Mouse (Mus musculus) lung, postnatal 4 days (tissue): ENCODE data around the gene Dok7.

Source experiments
- DNase-seq, 2 experiments: peaks; one replicate each; pipeline ENCODE4 v3.0.0; 2021

Dok7 gene

DNA sequence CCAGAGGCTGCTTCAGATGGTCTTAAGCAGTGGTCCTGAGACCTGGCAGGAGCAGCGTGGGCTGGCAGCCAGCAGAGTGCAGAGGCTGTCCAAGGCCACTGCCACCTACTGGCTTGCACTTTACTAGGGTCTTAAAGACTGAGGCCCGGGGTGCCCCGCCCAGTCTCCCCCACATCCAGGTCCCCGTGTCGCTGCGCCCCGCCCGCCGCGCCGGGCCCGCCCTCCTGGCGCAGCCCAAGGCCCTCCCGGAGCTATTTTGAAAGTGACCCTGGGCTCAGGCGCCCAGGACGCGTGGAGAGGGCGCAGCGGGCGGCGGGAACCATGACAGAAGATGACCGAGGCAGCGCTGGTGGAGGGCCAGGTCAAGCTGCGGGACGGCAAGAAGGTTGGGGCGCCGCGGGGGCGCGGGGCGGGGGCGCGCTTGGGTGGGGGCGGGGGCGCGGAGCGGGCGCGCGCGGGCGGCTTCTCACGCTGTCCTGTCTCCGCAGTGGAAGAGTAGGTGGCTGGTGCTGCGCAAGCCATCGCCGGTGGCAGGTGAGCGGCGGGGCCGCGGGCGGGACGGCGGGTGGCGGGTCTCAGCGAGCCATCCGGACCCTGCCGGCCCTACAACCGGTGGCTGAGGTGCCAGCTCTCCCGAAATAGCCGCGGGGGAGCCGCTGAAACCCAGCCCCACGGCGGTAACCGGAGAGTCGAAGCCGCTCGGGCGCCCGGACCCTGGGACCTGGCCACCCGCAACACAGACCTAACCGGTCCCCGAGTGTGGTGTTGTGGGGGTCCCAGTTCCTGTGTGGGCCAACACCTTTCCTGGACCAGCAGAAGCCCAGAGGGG lies at the start of gene Dok7:
Dok7 (plus strand) TSS at position 163 of the 829 bp plus-strand sequence.
- DNase-seq: peak; percentile 57 to 72

DNA sequence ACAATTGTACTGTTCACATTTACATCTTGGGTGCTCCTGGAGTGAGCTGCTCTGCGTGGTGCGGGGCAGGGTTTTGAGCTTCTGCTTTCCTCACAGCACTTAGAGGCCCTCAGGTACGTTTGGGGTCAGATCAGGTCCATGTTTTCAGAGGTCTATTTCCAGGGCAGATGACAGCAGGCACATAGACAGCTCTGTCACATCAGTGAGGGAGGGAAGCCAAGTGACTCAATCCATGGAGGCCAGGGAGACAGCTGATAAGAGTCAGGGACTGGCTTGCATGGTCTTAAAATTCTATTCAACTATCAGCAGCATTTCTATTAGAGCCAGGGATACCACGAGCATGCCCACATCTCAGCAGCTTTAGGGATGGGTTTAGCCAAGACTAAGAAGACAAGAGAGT lies 47.4 kb upstream of the Dok7 start:
- DNase-seq: no peak

DNA sequence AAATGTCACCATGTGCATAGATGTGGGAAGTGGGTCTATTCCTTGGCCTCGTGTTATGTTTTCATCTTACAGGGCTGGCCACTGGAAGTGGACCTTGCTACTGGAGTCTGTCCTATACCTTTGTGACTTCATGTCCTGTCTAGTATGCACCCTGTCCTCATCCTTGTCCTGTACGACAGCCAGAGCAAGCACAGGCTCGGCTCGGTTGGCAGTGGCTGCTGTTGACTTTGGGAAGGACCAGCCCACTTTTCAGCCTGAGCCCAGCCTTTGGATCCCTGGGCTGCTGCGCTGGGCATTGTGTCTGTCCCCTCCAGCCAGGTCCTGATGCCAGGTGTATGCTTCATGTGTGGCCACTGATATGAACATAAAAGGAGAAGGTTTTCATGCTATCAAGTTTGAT lies 45.9 kb upstream of the Dok7 start:
- no peak for DNase-seq

DNA sequence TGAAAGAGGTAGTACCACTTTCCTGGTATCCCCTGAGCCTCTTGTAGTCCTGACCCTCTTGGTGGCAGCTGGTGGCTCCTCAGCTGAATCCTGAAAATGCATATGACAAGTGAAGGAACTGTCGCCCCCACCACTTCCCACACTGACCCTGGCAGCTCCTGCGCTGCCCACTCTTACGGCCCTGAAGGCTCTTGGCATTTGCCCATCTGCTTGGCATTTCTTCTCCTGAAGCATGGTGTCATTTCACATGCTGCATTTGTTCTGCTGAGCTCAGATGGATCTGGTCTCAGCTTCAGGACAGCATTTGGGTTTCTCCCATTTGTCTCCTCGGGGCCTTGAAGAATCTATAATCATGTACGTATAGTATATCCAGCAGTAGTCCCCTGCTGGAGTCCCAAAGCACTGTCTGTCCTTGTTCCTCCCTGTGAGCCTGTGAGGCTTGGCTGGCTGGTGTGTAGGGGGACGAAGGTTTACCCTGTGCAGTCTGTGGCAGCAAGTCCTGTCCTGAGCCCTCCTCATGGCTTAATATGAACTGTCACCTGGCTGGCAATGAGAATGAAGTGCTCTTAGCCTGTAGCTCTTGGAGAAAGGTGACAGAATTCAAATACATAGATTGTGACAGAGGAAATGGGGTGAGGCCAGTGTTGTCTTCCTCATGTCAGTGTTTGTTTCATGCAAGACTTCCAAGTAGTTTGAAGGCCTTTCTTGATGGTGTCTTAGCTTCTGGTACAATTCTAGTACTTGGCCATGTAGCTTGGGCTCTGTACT lies 45.2 kb upstream of the Dok7 start:
- no peak for DNase-seq

DNA sequence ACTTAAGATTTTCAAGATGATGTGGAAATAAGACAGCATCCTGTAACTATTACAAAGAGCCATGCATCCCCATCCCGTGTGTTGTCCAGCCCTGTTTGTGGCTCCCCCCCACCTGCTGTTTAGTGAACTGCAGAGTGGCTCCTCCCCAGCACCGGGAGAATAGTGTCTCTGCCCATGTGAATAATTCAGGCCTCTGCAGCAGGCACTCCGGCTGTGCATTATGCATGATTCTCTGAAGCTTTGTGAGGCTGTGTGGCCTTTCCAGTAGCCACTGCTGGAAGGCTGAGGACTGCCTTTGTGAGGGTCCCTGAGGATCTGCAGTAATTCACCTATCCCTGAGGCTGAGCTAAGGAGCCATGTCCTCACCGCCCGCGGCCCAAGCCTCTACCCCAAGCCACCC lies 42.5 kb upstream of the Dok7 start:
- no peak for DNase-seq

DNA sequence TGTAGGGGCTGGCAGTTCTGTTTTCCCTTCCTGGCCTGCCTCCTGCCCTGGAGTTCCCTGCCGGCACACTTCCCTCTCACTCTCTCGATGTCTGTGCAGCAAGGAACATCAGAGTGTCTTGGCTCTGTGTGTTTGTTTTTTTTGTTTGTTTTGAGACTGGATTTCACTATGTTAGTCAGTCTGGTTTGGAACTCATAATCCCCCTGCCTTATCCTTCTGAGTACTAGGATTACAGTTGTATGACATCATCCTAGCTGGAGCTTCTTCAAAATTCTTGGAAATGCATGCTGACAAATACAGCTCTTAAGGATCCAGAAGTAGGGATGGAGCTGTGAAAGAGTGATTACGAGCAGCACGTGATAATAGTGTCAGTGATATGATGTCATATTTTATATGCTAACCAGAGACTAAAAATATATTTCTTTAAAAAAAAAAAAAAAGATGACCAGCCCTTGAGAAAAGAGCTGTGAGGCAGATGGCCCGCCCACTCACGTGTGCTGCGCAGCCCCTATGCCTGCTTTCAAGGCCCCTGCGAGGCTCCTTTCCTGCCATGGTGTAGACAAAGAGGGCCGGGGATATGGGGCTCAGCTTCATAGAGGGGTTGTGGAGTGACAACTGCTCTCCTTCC lies 36.8 kb upstream of the Dok7 start:
- DNase-seq: no peak

DNA sequence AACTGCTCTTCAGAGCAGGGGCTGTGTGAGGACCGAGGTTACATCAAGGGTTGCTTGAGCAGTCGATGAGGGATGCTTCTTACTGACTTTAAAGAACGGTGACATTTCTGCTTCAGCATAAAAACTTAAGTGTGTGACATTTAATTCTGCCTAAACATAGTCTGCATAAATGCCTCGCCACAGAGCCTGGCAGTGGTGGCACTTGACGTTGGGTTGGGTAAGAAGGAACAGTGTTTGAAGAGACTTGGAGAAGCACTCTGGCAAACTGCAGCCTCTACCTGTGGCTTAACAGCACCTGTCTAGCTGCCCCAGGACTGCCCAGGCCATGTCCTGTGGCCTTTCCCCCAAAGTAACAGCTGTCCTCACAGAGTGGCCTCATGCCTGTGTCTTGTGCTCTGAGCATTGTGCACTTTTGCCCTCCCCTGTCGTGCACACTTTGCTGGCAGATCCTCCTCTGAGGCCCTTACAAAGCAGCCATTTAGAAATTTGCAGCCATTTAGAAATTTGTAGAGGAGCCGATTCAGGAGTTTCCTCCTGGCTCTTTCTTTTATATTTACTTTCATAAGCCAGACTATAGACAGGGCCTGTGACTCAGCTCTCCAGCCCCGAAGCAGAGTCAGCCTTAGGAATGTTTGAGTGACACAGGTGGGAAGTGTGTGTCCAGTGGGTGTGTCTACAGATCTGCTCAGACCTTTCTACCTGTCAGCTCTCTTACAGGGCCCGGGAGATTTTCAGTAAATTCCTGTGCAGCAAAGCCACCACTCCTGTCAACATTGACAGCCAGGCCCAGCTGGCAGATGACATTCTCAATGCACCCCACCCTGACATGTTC lies 35.9 kb upstream of the Dok7 start:
- DNase-seq: peak in 1 of 2 experiments; percentile 35

DNA sequence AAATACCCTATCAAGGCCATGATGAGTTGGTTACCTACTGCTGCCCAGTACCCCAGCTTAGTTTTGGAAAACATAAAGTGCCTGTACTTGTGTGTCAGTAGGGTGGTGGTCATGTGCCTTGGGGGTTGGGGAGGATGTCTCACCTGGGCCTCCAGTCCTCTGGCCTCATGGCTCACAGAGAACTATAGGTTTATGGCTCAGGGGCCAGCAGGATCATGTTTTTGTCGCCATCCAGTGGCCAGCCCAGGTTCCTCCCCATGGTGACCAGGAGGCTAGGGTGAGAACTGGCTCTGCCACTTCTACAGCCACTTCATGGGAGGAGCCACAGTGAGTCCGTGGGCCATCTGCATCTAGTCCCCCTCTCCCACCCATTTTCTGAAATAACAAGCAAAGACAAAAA lies 31.6 kb upstream of the Dok7 start:
- DNase-seq: peak; percentile 65 to 71

DNA sequence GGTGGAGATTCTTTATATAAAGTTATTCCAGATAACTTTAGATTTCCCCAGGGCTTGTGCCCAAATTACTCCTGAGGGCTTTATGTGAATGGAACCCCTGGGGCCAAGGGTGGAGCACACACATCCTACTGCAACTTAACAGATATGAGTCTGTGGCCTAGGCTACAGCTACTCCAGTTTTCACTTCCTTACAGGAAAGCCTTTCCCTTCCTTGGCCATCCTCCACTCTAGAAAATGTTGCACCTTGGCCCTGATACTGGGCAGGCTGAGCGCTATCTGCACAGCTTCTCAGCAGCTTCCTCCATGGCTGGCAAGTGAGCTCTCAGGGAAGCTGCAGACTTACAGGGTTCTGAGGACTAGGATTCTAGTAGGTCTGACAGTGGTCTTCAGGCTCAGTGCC lies 27.3 kb upstream of the Dok7 start:
- DNase-seq: no peak

DNA sequence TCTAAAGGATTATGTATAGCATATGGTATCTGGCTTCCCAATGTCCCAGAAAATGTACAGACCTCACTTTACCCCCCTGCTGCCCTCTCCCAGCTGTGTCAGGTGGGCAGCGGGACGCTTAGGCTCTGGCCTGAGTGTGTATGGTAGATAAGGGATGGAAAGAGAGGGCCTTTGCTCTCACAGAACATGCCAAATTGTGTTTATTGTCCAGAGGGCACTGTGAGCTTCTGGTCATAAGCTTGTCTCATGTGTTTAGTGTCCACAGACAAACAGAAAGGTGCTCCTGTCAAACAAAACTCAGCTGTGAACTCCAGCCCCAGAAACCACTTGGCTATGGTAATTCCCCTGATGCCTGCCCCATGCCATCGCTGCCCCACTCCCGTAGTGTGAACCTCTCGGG lies 26.8 kb upstream of the Dok7 start:
- no peak for DNase-seq

DNA sequence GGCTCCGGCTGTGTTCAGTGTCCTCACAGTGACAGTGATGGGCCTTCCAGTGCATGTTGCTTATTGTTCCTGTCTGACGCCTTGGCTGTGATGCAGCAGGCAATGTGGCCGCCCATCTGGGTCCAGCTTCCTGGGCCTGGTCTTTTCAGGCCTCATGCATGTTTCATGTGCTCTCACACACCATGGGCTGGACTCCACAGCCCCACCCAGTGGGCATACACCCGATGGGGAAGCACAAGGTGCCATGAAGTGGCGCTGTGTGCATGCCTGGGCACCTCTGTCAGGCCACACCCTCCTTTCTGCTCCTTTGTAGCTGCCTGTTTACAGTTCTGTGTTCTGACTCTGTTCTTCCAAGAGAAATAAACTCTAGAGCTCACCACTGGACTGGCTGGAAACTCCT lies 23.5 kb upstream of the Dok7 start:
- peak; percentile 62 to 69 for DNase-seq

DNA sequence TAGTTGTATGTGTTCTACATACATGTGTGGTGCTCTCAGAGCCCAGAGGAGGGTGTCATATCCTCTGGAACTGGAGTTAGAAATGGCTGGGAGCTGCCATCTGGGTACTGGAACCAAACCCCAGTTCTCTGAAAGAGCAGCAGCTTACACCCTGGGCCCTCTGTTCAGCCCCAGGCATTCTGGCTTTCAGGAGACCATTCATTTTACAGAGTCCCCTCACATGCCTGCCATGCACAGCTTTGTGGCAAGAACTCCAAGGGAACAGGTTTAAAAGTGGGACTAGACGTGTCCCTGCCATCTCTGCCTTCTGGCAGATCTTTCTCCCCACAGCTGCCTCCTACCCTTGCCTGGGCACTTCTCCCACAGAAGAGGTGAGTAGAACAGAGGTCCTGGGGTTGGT lies 22.9 kb upstream of the Dok7 start:
- no peak for DNase-seq

DNA sequence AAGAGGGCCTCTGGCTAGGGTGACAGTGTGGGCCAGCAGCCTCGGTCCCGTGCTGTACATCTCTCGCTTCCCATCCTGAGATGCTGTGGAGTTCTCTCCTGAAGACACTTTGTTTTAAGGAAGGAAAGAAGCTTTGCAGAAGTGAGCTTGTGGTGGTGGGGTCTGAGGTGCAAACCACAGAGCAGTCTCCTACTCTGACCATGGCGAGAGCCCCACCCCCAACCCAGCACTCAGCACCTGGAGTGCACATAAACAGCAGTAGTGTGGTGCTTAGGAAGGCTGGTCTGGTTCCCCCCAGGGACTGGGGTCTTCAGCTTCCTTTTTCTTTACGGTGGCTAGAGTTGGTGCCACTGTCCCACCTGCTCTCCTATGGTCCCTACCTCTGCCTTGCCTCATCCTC lies 21.4 kb upstream of the Dok7 start:
- no peak for DNase-seq

DNA sequence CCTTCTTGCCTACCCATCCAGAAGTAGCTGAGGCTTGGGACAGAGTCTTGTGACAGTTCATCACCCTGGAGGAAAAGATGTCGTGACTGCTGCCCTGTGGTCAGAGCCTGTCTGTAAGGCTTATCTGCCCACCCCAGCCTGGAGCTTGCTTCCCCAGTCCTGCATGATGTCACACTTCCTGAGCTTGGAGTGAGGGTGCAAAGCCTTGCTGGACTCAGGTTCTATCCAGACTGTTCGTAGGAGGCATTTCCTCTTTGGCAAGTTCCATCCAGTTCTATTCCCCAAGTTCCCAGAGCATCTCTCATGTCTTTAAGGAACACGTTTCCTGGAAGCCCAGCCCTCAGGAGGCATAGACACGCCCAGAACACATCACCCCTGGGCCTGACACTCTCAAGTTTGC lies 20.8 kb upstream of the Dok7 start:
- DNase-seq: peak; percentile 38 to 50

DNA sequence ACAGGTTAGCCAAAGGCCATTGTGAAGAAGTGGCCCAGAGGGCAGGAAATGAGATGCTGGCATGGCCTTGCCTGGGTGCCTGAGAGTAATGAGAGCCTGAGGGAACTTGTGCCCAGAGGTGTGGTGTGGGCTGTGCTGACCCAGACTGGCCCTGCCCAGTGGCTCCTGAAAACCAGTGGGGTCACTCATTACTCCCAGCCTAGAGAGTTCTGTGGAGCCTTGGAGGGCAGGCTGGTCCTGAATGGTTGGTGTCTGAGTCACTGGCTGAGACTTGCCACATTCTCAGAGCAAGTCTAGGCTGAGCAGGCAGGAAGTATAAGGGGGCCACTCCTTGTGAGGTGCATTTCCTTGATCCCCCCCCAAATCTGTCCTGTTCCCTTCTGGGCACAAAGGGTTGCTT lies 19.1 kb upstream of the Dok7 start:
- no peak for DNase-seq

DNA sequence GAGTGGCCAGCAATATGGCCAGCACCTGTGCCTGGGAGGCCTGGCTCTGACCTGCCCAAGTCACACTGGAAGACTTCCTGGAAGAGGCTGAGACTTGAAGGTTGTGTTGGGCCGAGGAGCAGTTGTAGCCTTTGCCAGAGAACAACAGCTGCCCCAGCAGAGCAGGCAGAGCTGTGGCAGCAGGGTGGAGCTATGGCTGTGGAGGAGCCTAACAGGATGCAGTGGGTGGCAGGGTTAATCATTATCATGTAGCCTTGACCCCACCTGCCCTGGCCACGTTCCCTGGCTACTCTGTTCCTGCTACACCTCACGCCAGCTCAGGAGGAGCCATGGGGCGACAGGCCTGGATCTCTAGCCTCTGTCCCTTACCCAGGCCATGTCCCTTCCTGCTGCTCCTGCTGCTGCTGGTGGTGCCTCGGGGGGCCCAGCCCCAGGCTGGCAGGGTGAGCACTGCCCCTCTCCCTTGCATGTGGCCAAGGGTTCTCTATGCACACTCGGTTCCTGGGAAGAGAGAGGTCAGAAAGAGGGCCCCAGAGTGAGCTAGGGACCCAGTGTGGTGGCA lies 15.2 kb upstream of the Dok7 start, which contains the start of gene Hgfac:
Hgfac (plus strand) TSS at position 242 of the 562 bp plus-strand sequence.
- DNase-seq: peak; percentile 38 to 65

DNA sequence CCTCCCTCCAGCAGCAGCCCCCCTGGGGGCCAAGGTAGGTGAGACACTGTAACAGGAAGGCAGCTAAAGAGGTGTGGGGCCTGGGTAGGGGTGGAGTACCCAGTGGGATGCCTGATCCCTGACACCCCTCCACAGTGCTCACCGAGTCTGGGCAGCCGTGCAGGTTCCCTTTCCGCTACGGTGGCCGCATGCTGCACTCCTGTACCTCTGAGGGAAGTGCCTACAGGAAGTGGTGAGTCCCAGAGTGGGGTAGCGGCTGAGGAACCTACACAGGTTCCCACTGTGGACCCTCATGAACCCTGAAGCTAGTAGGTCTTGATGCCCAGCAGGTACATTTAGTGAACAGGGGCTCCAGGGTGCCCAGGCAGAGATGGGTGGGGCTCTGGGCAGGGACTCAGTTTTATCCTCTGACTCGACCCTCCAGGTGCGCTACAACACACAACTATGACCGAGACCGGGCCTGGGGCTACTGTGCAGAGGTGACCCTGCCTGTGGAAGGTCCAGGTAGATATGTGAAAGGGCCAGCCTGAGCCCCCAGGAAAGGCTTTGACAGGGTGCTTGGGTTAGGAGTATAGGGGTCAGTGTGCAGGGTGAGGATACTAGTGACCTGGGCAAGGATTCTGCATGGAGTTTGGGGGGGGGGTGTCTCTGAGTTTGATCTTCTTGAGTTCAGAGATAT lies 14.0 kb upstream of the Dok7 start:
- peak in 1 of 2 experiments; percentile 33 for DNase-seq

DNA sequence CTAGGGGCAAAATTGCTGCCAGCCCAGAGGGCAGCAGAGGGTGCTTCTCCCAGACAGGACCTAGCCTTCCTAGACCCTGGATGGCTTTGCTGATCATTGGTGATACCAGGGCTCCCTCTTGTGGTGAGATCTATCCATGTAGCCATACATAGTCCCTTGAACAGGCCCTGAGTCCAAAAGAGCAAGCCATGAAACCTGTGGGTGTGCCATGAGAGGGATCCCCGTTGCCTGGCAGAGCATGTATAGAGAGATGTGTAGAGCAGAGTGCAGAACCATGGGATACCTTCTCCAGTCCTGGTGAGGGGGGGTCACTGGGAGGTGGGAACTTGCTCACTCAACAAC lies 13.5 kb upstream of the Dok7 start:
- DNase-seq: peak; percentile 50 to 82

DNA sequence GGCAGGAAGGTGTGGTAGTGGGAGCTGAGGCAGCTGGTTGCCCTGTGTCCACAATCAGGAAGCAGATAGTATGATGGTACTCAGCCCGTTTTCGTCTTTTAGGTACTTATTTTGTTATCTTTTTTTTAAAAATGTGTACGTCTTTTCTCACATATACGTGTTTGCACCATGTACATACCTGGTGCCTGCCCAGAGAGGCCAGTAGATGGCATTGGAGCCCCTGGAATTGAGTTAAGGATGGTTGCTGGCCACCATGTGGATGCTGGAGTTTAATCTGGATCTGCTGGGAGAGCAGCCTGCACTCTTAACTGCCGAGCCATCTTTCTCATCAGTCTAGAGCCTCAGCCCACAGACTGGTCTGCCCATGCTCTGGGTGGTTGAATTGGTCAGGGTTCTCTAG lies 6.0 kb upstream of the Dok7 start:
- no peak for DNase-seq

DNA sequence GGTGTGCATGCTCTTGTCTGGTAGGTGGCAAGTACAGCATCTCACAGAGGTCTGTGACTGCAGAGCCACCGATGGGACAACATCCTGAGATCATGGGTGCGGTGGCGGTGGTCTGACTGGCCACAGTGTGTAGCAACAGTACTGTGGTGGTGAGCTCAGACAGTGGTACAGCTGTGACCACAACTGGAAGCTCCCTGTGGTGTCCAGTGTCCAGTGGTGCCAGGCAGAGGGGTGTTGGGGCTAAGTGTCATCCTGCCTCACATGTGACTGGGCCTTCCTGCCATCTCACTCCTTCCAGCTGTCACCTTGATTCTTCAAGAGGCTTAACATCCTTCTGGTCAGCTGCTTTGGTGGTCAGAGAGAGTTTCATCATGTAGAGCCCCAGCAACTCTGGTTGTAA lies 1.9 kb upstream of the Dok7 start:
- no peak for DNase-seq

DNA sequence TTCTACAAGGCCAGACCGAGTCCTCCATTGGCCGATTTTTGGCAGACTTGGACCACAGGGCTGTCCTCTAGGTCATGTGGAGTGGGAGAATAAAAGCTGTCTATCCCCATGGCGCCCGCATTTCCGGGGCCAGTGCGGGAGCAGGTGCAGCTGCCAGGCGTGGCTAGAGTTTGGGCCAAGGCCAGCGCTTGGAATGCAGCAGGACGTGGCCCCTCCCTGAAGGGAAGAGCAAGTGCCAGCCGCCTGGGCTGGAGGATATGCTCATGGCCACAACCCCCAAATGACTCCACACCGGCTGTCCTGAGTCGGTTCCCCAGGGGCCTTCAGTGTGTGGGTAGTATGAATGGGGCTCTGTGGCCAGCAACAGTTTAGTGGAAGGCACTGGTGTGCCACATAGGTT lies 1.5 kb upstream of the Dok7 start:
- peak; percentile 60 to 72 for DNase-seq

DNA sequence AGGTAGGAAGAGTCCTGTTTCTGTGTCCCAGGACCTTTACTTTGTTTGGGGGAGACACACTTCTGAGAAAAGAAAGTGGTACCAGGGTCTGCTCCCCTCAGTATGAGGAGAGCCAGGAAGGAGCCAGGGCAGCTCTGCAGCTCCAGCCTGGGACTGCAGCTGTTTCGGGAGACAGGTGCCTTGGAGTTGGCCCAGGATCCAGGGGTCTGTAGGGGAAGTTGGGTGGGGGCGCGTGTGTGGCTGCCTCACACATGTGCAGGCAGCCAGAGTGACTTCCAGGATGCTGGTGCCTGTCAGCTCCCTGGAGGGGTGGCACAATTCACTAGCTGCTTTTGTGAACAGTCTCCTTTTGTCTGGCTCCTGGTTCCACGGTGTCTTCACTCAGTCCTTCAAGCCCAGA lies 1.0 kb downstream of the Dok7 start:
- DNase-seq: no peak
